Mouse (Mus musculus) embryonic facial prominence, embryonic 15.5 days (tissue): ENCODE results near the gene Anks1b. TPM values are rescaled to one million over a fixed set of nuclear protein-coding genes. Genes with fewer than 3 reads are reported as not detected.

Source experiments
- ATAC-seq: fragments of 200-750 bp; cut with Nextera tagmentation; 2 replicates; pipeline ENCODE4 v1.8.0; 2017; ENCODE audit warnings: low read depth, moderate TSS enrichment; ENCODE audit not compliant: insufficient number of reproducible peaks, low FRiP score, low TSS enrichment
- H3K27ac ChIP-seq: fragments of 300-500 bp; sonication (generic); replicated peaks from 2 replicates; pipeline ENCODE4 v1.5.1; 2015; ENCODE audit warnings: mild to moderate bottlenecking, inconsistent platforms
- H3K27me3 ChIP-seq: fragments of 300-500 bp; sonication (generic); 2 replicates; pipeline ENCODE4 v1.6.1; 2015; ENCODE audit warnings: inconsistent platforms
- H3K36me3 ChIP-seq: fragments of 300-500 bp; sonication (generic); 2 replicates; pipeline ENCODE4 v1.6.1; 2015; ENCODE audit warnings: mild to moderate bottlenecking, inconsistent platforms
- H3K4me1 ChIP-seq: fragments of 300-500 bp; sonication (generic); 2 replicates; pipeline ENCODE4 v1.6.1; 2015; ENCODE audit warnings: inconsistent platforms
- H3K4me2 ChIP-seq: fragments of 300-500 bp; sonication (generic); replicated peaks from 2 replicates; pipeline ENCODE4 v1.6.1; 2015; ENCODE audit warnings: mild to moderate bottlenecking, inconsistent platforms
- H3K4me3 ChIP-seq: fragments of 300-500 bp; sonication (generic); replicated peaks from 2 replicates; pipeline ENCODE4 v1.5.1; 2015; ENCODE audit warnings: mild to moderate bottlenecking, inconsistent platforms
- H3K9ac ChIP-seq: fragments of 300-500 bp; sonication (generic); 2 replicates; pipeline ENCODE4 v1.6.1; 2015; ENCODE audit warnings: inconsistent platforms
- H3K9me3 ChIP-seq: fragments of 300-500 bp; sonication (generic); replicated peaks from 2 replicates; pipeline ENCODE4 v1.6.1; 2016; ENCODE audit warnings: inconsistent platforms
- WGBS: fragments of 180-500 bp; shearing (Covaris S2); methylation state at CpG from one replicate; pipeline ENCODE4 v1.1.7; 2015; 5-methylcytosine and 5-hydroxymethylcytosine counted together
- polyA plus RNA-seq: library from polyadenylated mRNA; unstranded; fragments of >200 nt; fragmentation: Nextera tagmentation; extraction: Ambion mirVana; gene quantifications from 2 replicates; pipeline ENCODE4 v1.2.1, GENCODE M21; 2015

Gene Anks1b
- polyA plus RNA-seq, 1 experiment from 2014 or later: 2.0 TPM

DNA sequence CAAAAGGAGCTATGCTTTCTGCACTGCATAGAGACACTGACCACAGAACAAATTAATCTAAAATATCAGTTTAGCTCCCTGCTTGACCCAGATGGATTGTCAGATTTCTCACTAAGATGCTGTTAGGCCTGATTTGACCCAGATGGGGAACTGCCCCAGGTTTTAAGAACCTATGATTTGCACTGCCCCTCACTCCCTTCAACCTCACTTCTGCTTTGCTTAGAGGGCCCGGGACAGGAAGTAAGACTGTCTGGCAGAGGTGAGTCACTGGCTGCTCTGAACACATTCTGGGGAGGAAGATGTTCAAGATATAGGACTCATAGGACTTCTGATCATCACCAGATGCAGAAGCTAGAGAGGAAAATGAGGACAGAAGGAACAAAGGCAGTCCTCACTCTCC lies 506.8 kb downstream of the Anks1b start:
- no peak for ATAC-seq
- Histone ChIP-seq H3K4me2 (no peak overlapping the region), H3K9me3 (no peaks in the 10 kb centered on the region), H3K27me3 (no peaks in the 10 kb centered on the region), H3K36me3 (no peaks in the 10 kb centered on the region), H3K9ac (no peak overlapping the region), H3K27ac (no peak overlapping the region), H3K4me1 (no peaks in the 10 kb centered on the region), H3K4me3 (no peak overlapping the region)
- WGBS: 36% methylated on average over 1 of the region's 1 CpGs

DNA sequence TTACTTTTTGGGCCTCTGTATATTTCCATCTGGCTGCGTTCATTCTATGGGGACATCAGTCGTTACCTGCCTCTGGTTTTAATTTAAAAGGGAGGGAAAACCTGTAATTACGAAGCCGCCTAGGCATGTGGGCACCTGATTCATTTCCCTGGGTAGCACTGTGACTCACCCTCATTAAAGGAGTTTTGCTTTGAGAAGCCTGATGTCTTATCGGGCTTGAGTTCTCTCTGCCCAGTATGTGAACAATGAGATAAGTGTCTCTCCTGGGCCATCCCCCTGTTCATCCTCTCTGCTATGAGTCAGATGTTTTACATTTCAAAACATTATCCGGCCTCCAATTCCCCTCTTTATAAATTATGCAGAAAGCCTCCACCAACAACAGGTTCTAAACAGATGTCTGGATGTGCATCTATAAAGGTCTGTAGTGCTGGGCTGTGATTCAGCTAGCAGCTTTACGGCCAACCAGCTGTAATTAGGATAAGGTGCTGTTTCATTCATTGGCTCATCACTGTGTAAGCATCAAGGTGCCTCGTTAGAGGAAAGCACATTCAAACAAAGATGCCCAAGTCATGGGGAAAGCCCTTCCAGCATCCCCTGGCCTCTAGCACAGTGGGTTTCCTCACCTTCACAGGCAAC lies 507.5 kb downstream of the Anks1b start:
- Histone ChIP-seq H3K4me1 (no peaks in the 10 kb centered on the region), H3K4me2 (no peak overlapping the region), H3K36me3 (no peaks in the 10 kb centered on the region), H3K4me3 (no peak overlapping the region), H3K9me3 (no peaks in the 10 kb centered on the region), H3K27me3 (no peaks in the 10 kb centered on the region), H3K27ac (no peak overlapping the region), H3K9ac (no peak overlapping the region)
- peak; percentile 76; the same call in 1 of the 2 replicates for ATAC-seq
- 26% methylated on average over 8 of the region's 8 CpGs for WGBS

- no peak overlapping the region for H3K4me2 ChIP-seq
- no peaks in the 10 kb centered on the region for H3K9me3 ChIP-seq
- no peaks in the 10 kb centered on the region for H3K36me3 ChIP-seq
- H3K4me3 ChIP-seq: no peak overlapping the region
- ATAC-seq: no peak
- no peaks in the 10 kb centered on the region for H3K4me1 ChIP-seq
- no peak overlapping the region for H3K27ac ChIP-seq
- 92% methylated on average over 4 of the region's 4 CpGs for WGBS
- no peaks in the 10 kb centered on the region for H3K27me3 ChIP-seq
- H3K9ac ChIP-seq: no peak overlapping the region
Measured at GRCm38 (mm10) chr10:90400382-90400781, 527.1 kb downstream of the Anks1b start.

DNA sequence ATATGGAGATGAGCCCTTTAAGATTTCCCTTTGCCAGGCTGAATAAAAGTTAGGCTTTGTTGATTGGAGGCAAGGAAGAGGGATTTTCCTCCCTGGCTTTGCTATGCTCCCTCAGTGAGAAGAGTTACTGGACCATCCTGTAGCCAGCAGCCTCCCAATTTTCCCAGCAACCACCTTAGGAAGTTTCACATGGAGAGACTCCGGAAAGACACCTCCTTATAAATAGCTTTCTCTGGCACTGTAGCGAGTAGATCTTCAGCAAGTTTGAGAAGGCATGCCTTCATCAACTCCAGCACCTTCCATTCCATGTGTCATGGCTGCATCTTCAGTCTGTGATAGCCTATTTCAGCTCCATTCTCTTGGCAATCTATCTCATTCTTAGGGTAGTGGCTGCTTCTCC lies 535.2 kb downstream of the Anks1b start:
- Histone ChIP-seq H3K36me3 (no peaks in the 10 kb centered on the region), H3K4me1 (no peaks in the 10 kb centered on the region), H3K4me3 (no peak overlapping the region), H3K4me2 (no peak overlapping the region), H3K9me3 (no peaks in the 10 kb centered on the region), H3K27me3 (no peaks in the 10 kb centered on the region), H3K27ac (no peak overlapping the region), H3K9ac (no peak overlapping the region)
- no peak for ATAC-seq
- WGBS: 72% methylated on average over 2 of the region's 2 CpGs

- no peak overlapping the region for H3K9ac ChIP-seq
- ATAC-seq: no peak
- no peaks in the 10 kb centered on the region for H3K36me3 ChIP-seq
- no peak overlapping the region for H3K4me2 ChIP-seq
- no peak overlapping the region for H3K27ac ChIP-seq
- H3K4me1 ChIP-seq: peaks cover 8% of the 10 kb centered on the region; the same call in 1 of the 2 replicates
- no peak overlapping the region for H3K4me3 ChIP-seq
- no peaks in the 10 kb centered on the region for H3K9me3 ChIP-seq
- no peaks in the 10 kb centered on the region for H3K27me3 ChIP-seq
- 51% methylated on average over 5 of the region's 5 CpGs for WGBS
Measured at GRCm38 (mm10) chr10:90431527-90431926, 558.2 kb downstream of the Anks1b start.

GRCm38 (mm10) chr10:90431974-90432373 lies 558.7 kb downstream of the Anks1b start:
- Histone ChIP-seq H3K9ac (no peak overlapping the region), H3K4me2 (peak overlapping the region; percentile 34), H3K27ac (no peak overlapping the region), H3K27me3 (no peaks in the 10 kb centered on the region), H3K36me3 (no peaks in the 10 kb centered on the region), H3K4me3 (no peak overlapping the region), H3K9me3 (no peaks in the 10 kb centered on the region), H3K4me1 (peaks cover 8% of the 10 kb centered on the region; the same call in 1 of the 2 replicates)
- WGBS: 32% methylated on average over 9 of the region's 9 CpGs
- ATAC-seq: no peak

DNA sequence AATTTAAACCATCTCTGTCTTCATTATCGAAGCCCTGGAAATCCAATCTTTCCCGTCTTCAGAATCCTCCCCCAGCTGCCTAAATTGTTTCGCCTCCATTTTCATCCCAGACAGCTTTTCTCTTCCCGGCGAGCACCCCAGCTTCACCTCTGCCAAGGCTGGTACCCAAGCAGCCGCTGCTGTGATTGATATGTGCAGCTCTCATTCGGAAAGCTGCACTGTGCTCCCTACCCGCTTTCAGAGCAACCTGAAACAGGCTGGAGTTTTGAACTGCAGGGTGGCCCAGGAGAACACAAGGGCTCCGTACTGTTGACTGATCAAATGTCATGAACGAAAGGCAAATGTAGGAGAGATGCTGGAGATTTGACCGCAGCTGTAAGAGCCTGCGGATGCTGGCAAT lies 559.2 kb downstream of the Anks1b start:
- no peaks in the 10 kb centered on the region for H3K27me3 ChIP-seq
- no peak overlapping the region for H3K27ac ChIP-seq
- WGBS: 38% methylated on average over 12 of the region's 12 CpGs
- no peak overlapping the region for H3K4me3 ChIP-seq
- no peaks in the 10 kb centered on the region for H3K9me3 ChIP-seq
- ATAC-seq: no peak
- H3K4me1 ChIP-seq: peaks cover 8% of the 10 kb centered on the region; the same call in 1 of the 2 replicates
- H3K9ac ChIP-seq: no peak overlapping the region
- peak overlapping the region; percentile 34 for H3K4me2 ChIP-seq
- H3K36me3 ChIP-seq: no peaks in the 10 kb centered on the region

- no peak overlapping the region for H3K9ac ChIP-seq
- no peaks in the 10 kb centered on the region for H3K36me3 ChIP-seq
- no peak overlapping the region for H3K4me2 ChIP-seq
- no peaks in the 10 kb centered on the region for H3K9me3 ChIP-seq
- H3K4me1 ChIP-seq: no peaks in the 10 kb centered on the region
- 77% methylated on average over 4 of the region's 4 CpGs for WGBS
- no peak overlapping the region for H3K4me3 ChIP-seq
- no peak overlapping the region for H3K27ac ChIP-seq
- no peak for ATAC-seq
- H3K27me3 ChIP-seq: no peaks in the 10 kb centered on the region
Measured at GRCm38 (mm10) chr10:90441036-90441435, 567.7 kb downstream of the Anks1b start.

- Histone ChIP-seq H3K9me3 (no peaks in the 10 kb centered on the region), H3K9ac (no peak overlapping the region), H3K4me1 (no peaks in the 10 kb centered on the region), H3K27ac (no peak overlapping the region), H3K27me3 (no peaks in the 10 kb centered on the region), H3K4me2 (no peak overlapping the region), H3K4me3 (no peak overlapping the region), H3K36me3 (no peaks in the 10 kb centered on the region)
- WGBS: 30% methylated on average over 1 of the region's 1 CpGs
- no peak for ATAC-seq
Measured at GRCm38 (mm10) chr10:90441656-90442055, 568.3 kb downstream of the Anks1b start.

DNA sequence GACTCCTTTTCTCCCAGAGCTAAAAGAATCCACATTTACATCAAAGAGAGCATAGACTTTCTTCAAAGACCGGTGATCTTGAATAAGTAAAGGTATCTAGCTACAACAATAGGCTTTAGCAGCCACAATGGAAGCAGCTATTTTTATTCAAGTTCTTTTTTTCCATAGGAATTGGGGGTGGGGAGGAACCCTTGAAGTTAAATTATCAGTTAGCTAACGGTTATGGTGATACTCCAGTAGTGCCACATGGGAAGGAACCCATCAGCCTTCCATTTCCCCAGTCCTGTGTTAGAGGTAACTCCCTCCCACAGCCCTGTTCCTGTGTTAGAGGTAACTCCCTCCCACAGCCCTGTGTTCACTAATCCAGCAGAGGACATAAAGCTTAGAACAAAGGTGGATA lies 591.6 kb downstream of the Anks1b start:
- Histone ChIP-seq H3K27ac (no peak overlapping the region), H3K36me3 (no peaks in the 10 kb centered on the region), H3K27me3 (no peaks in the 10 kb centered on the region), H3K4me1 (no peaks in the 10 kb centered on the region), H3K9ac (no peak overlapping the region), H3K9me3 (no peaks in the 10 kb centered on the region), H3K4me3 (no peak overlapping the region), H3K4me2 (no peak overlapping the region)
- WGBS: 68% methylated on average over 2 of the region's 2 CpGs
- ATAC-seq: no peak

DNA sequence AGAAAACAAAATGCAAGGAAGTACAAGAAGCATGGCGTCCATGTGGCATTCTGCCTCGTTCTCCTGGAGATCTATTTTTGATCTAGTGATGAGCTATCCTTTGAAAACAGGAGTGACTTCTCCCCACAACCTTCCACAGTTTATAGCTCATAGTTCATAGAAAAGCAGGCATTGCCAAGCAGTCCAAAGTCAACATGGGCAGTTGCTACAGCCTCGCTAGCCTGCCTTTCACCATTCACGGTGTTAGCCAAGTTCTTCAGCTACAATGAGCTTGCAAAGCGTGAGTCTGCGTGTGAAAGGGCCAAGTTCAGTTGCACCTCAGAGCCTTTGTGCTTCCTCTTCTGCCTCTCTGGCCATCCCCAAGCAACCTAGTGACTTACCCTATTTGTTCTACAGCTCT lies 592.1 kb downstream of the Anks1b start:
- Histone ChIP-seq H3K4me2 (no peak overlapping the region), H3K4me3 (no peak overlapping the region), H3K4me1 (no peaks in the 10 kb centered on the region), H3K27ac (no peak overlapping the region), H3K27me3 (no peaks in the 10 kb centered on the region), H3K36me3 (no peaks in the 10 kb centered on the region), H3K9me3 (no peaks in the 10 kb centered on the region), H3K9ac (no peak overlapping the region)
- 91% methylated on average over 6 of the region's 6 CpGs for WGBS
- ATAC-seq: no peak

GRCm38 (mm10) chr10:90467546-90467945 lies 594.2 kb downstream of the Anks1b start:
- Histone ChIP-seq H3K4me2 (no peak overlapping the region), H3K27me3 (no peaks in the 10 kb centered on the region), H3K4me1 (no peaks in the 10 kb centered on the region), H3K36me3 (no peaks in the 10 kb centered on the region), H3K27ac (no peak overlapping the region), H3K4me3 (no peak overlapping the region), H3K9me3 (no peaks in the 10 kb centered on the region), H3K9ac (no peak overlapping the region)
- WGBS: 65% methylated on average over 1 of the region's 1 CpGs
- no peak for ATAC-seq
